Mouse (Mus musculus) heart, postnatal 10 days (tissue): ENCODE measurements around the gene Tcta. TPM values are rescaled to one million over a fixed set of nuclear protein-coding genes. Genes with fewer than 3 reads are reported as not detected.
A peak's percentile ranks its signal among the peaks of the same experiment; 100 is the strongest.
"Not testable (repeated sequence)": the region's sequence is repeated elsewhere in the genome, so short reads cannot be mapped to it uniquely, and the experiment has no call there.

Experiments
- DNase-seq, 2 experiments: peaks; one replicate each; pipeline ENCODE4 v3.0.0; 2021
- intact Hi-C: fragments of 180-260 bp; cut with DNase I; formaldehyde crosslinking; loops from one replicate; pipeline ENCODE4 v1.15.1; 2025
- total RNA-seq, 2 experiments: library from RNA; stranded (reverse); gene quantifications; 2 replicates each; pipeline ENCODE4 v1.2.3; 2021

Gene Tcta
- total RNA-seq, 2 experiments from 2014 or later: 24.4 to 30.0 TPM

DNA sequence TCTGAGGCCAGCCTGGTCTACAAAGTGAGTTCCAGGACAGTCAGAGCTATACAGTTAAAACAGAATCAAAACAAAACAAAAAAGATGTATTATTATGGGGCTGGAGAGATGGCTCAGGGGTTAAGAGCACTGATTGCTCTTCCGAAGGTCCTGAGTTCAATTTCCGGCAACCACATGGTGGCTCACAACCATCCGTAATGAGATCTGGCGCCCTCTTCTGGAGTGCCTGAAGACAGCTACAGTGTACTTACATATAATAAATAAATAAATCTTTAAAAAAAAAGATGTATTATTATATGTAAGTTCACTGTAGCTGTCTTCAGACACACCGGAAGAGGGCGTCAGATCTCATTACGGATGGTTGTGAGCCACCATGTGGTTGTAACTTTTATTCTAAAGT, 16.1 kb upstream of the Tcta start:
- DNase-seq, intact Hi-C loops: not testable (repeated sequence)

DNA sequence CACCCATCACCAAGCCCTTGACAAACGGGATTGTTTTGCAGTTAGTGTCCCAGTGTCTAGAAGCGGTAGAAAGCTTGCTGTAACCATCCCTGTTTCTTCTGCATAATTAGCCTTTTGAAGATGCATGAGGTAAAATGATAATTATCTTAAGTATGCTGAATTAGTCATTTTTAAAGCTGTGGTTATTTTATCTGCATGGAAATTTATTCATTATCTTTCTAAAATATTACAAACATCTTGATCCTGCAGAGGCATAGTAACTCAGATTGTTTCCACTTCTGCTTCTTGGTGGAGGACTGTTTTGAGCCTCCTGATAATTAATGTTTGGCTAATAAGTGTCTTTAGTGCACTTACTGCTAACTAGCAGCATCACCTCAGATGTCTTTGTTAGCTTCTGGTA, 12.5 kb upstream of the Tcta start:
- no peak for DNase-seq
- intact Hi-C loops: no loop called here

DNA sequence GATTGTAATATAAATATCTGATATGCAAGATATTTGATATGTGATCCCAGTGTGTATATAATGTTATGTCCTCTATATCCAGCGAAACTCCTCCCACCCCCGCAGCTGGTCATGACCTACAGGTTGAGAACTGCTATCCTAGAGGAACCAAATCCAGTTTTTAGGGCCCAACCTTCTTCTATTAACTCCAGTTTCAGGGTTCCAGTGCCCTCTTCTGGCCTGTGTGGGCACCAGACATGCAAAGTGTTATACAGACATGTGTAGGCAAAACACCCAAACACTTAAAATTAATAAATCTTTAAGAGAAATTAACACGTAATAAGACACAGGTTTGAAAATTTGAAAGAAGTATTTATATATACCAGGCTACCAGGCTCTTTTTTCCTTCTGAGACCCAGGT, 11.6 kb upstream of the Tcta start:
- intact Hi-C loops: no loop called here
- DNase-seq: peak in 1 of 2 experiments; percentile 24

DNA sequence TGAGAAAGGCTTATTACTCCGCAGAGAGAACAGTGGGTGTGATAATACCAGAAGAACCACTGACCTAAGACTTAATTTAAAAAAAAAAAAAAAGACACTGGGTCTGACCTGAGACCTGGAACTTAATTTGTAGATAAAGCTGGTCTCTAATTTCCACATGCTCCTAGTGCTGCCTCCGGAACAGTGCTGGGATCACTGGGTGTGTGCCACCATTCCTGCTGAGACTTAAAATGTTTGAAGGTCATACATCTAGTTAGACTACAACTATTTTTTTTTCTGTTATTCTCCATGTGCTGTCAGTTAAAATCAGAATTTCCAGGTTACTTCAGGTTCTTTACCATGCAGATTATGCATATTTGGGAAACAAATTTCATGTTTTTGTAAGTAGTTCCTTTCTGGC, 2.2 kb upstream of the Tcta start:
- DNase-seq: peak in 1 of 2 experiments; percentile 18
- intact Hi-C loops: loop anchor here (1.0 kb wide), 1 partner anchor 11 kb away; no protein-coding TSS in a partner anchor

DNA sequence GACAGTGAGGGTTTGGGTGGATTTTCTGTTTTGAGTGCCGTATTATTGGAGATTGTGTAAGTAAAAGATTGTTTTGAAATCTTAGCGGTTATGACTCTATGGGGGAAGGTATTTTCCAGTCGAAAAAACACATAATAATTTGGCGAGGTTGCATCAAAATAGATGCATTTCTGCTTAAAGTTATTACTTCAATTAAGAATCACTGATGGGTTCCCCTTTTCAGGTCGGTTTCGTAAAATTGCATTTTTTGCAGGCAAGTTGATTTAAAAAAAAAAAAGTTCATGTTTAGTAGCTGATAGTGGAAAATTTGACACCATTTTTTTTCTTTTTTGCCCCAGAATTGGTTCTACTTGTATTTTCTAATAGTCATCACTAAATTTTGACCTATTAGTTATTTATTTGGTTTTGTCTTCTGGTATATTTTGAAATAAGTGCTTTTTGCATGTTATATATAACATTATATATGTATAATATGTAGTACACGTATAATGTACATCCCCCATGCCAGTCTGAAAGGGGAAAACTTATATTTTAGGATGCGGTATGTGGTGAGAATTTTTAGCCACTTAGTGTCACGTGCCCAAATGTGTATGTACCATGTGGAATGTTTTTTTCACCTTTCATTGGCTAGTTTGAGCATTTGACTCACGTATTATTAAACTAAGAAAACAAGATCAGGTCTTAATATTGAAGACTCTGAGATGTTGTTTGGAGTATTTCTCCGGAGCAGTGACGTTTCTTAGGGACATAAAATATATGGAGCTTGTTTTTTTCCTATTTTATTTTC, 1.3 kb upstream of the Tcta start:
- intact Hi-C loops: loop anchor here (2.0 kb wide), 1 partner anchor 32 kb away; the partner anchor contains the start of gene Gpx1
- DNase-seq: no peak

DNA sequence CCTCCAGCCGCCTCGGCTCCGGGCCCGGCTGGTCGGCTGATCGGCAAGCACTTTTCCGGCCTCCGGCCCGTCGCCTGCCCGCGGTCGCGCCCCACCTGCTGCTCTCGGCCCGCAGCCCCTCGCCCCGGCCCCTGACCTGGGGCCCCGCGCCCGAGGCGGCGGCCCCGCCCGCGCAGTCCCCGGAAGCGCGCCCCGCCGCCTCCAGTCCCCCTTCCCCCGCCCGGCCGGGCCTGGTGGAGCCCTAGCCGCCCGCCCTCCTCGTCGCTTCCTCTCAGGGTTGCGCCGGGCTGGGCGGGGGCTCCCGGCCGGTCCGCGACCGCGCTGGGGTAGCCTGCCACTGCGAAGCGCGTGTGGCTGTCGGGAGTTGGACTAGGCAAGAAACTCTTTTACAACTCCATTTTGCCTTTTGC, 616 bp upstream of the Tcta start:
- intact Hi-C loops: loop anchor here (2.0 kb wide), 1 partner anchor 32 kb away; the partner anchor contains the start of gene Gpx1
- DNase-seq: peak; percentile 88

DNA sequence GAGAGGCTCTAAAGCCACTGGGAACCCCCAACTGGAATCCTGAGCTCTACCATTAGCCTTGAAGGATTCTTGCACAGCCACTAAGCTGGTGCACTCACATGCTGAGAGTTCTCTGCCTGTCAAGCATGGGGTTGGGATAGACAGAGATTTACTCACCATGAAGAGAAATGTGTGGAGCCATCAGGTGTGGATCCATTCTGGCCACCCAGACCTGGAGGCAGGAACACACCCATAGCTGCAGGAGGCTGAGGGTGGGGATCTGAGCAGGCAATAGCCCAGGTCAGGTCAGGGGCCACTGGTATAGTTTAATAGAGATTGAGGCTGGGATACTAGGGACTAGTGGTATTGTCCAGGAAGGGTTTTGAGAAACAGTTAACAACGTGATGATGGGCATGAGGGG, 790 bp downstream of the Tcta start:
- peak; percentile 32 to 34 for DNase-seq
- intact Hi-C loops: no loop called here

DNA sequence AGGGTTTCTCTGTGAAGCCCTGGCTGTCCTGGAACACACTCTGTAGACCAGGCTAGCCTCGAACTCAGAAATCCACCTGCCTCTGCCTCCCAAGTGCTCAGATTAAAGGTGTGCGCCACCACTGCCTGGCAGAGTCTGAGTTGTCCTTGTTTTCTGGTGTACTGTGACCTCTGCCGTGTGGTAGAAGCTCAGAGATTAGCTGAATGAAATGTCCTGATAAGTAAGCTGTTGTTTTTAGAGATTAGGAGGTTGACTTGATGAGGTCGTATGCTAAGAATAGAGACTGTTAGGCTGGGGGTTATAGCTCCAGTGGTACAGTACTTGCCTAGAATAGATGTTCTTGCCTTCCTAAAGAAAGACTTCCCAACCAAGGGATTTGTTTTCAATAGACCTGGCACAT, 1.2 kb downstream of the Tcta start:
- intact Hi-C loops: no loop called here
- DNase-seq: peak in 1 of 2 experiments; percentile 27

DNA sequence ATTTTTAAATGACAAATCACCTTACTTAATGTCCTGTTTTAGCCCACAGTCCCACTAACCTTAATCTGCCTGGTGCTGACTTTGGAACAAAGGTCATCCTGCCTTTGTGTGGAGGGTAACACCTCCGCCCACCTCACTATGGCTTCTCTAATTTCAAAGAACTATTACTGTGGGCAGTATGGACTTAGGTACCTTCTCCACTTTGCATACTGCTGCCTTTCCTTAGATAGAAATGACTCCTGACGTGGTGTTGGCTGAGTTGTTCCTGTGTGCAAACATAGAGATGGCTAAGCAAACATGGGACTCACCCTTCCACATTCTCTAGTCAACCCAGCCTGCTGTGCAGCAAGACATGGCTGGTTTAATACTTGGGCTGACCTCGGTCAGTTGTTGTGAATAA, 4.1 kb downstream of the Tcta start:
- no peak for DNase-seq
- intact Hi-C loops: no loop called here

DNA sequence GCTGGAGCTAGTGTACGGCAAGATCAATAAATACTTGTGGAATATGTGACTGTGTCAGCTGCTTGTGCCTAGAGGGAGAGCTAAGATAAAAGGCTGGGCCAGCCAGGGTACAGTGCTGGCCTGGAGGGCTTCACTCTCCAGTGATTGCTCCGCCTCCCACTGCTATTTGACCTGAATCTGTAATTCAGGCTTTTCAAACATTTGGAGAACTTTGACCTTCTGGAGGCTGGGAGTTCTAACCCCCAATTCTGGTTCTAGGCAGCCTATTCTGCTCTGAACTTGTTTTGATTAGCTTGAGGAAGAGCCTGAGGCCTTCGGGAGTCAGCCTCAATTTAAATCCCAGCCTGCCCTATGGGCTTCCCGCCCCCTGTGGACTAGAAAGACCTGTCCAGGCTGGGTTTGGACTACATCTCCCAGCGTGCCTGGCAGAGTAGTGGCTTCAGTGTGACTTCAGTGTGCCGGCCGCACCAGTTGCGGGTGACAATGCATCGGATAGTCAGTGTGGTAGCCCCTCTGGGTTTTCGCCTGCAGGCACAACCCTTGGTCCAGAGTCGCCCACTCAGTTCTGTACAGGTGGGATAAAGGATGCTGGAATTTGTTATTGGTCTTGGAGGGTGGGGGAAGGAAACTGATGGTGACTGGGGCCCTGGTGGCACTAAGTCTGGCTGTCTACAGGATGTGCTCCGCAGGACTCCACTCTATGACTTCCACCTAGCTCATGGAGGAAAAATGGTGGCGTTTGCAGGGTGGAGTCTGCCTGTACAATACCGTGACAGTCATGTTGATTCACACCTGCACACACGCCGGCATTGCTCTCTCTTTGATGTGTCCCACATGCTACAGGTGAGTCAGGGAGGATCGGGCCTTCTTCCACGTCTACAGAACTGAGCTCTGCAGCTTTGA, 9.3 kb downstream of the Tcta start, which contains the start of gene Amt:
Gene Amt, plus strand, starts transcription at position 401 of the 903 bp plus-strand sequence.
- no peak for DNase-seq
- intact Hi-C loops: no loop called here

DNA sequence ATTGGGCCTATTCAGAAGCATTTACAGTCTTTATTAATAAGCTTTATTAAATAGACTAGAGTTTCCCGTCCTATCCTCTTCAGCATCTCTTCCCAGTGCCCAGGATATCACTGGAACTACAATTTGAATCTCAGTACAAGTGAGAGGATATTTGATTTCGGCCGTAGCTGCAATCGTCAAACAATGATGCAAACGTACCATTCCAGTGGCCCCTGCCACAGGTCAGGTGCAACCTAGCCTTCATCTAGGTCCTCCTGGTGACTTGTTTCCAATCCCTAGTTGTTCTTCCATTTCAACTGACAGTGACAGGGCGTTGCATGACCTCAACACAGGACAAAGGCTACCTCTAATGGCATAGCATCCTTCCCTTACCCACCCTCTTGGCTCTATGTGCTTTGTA, 15.2 kb downstream of the Tcta start:
- no peak for DNase-seq
- intact Hi-C loops: no loop called here

DNA sequence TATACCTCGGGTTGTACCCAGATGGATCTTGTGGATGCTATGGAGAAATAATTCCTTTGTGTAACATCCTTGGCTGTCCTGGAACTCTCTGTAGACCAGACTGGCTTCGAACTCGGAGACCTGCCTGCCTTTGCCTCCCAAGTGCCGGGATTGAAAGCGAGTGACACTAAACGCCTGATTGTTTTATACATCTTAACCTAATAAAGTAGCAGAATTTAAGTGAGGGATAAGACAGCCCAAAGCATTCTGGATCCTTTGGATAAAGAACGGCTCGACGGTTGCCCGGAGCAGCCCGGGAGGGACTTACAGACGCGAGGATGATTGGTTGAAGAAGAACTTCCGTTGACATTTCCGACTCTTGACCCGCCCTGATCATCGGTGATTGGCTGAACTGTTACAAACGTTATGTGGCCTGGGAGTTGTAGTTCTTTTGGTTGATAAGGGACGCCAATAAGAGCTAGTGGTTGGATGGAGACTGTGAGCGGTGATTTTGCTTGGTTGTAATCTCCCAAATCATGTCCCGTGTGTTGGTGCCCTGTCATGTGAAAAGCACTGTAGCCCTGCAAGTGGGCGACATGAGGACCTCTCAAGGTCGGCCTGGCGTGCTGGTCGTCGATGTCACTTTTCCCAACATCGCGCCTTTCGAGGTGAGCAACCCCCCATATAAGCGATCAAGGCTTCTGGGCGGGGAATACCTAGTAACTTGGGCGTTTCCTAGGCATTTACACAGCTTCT, 15.8 kb downstream of the Tcta start, which contains the start of gene Nicn1:
Gene Nicn1, plus strand, starts transcription at position 414 of the 735 bp plus-strand sequence.
- intact Hi-C loops: no loop called here
- DNase-seq: peak; percentile 95 to 96

DNA sequence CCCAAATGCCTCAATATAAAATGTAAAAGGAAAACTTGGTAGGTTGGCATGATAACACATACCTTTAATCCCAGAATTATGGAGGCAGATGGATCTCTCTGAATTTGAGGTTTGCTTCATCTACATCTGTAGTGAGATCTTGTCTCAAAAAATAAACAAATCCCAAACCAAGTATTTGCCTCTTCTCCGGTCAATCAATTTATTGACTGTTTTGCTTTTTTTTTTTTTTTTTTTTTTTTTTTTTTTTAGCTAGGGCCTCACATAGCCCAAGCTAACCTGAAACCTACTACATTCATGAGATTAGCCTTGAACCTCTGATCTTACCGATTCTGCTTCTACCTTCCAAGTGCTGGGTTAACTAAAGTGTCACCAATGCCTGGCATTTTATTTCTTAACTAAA, 16.6 kb downstream of the Tcta start:
- intact Hi-C loops: no loop called here
- no peak for DNase-seq

DNA sequence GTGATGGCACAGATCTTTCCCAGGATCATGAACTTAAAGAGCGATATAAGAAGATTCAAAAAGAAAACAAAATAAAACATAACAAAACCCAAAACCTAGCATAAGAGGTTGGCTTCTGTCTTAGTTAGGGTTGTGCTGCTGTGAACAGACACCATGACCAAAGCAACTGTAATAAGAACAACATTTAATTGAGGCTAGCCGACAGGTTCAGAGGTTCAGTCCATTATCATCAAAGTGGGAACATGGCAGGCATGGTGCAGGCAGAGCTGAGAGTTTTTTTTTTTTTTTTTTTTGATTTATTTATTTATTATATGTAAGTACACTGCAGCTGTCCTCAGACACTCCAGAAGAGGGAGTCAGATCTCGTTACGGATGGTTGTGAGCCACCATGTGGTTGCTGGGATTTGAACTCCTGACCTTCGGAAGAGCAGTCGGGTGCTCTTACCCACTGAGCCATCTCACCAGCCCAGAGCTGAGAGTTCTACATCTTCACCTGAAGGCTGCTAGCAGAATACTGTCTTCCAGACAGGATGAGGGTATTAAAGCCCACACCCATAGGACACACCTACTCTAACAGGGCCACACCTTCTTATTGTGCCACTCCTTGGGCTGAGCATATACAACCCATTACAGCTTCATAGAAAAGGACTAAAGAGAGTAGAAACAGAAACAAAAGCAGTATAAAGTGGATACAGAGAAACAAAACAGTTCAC, 18.3 kb downstream of the Tcta start:
- intact Hi-C loops: not testable (repeated sequence)

DNA sequence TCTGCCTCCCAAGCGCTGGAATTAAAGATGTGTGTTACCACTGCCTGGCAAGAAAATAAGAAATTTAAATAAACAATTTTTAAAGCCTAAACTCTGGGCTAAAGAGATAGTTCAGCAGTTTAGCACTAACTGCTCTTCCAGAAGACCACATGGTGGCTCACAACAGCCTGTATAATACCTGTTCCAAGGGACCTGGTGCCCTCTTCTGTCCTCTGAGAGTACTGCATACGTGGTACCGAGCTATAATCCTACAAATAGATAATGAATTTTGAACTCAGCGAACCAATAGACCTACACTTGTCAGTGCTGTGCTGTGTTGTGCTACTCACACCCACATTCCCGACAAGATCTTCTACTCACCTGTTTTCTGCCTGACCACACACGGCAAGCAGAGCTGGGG, 21.6 kb downstream of the Tcta start:
- peak; percentile 76 to 89 for DNase-seq
- intact Hi-C loops: loop anchor here (1.0 kb wide), 2 partner anchors 148 to 189 kb away; no protein-coding TSS in a partner anchor

More for the DNA sequence above, 18.3 kb downstream of the Tcta start:
- not testable (repeated sequence) for DNase-seq

DNA sequence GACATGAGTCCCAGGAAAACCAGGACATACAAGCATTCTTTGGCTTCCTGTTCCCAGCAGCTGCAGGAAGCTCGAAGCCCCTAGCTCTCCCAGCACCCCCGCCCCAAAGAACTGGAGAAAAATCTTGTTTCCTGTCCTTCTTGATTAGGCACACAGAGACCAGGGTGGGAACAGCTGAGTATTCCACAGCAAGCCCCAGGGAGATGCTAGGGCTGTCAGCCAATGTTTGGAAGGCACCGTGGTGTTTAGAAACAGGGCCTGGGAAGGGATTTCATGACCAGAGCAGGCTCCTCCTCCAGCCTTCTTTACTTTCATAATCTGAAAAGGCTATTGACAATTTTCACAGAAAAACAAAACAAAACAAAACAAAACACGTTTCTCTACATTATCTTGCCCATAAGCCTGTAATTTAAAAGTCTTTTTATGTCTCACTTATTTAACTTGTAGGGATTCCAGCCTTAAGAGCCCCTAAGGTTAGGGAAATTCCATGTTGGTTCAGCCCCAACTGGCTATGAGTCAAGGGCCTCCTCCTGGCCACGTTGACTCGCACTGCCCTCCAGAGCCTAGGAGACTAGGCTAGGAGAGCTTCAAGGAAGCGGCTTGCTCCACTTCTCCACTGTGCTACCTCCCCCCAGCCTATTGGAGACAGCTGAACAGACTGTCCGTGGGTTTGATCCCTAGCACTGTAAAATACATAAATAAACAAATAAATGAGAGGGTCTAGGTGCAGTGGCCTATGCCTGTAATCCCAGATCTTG, 25.7 kb downstream of the Tcta start:
- intact Hi-C loops: loop anchor here (2.0 kb wide), 1 partner anchor 67 kb away; no protein-coding TSS in a partner anchor
- peak; percentile 92 to 94 for DNase-seq

DNA sequence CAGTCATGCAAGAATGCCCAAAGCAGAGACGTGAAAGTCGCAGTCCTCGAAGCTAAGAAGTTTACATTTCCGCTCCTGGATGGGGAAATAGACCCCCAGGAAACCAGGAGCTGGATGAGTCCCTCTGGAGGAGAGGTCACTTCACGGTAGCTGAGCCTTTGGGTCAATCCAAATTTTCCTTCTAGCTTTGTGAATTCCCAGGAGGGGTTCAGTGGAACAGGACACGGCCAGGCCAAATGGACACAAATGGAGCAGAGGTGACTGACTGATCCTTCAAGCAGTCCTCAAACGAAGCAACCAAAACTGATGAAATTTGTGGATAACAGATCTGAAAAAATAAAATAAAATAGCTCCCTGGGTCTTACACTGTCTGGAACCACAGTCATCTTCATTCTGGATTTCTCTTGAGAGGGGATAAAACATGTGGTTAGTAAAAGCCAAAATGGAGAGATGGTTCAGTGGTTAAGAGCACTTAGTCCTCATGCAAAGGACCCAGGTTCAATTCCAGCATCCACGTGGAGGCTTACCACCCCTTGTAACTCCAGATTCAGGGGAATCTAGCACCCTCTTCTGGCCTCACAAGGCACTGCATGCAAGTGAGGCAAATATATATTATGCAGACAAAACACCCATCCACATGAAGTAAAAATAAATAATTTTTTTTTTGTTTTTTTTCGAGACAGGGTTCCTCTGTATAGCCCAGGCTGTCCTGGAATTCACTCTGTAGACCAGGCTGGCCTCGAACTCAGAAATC, 27.1 kb downstream of the Tcta start:
- peak in 1 of 2 experiments; percentile 66 for DNase-seq
- intact Hi-C loops: loop anchor here (2.0 kb wide), 1 partner anchor 74 kb away; no protein-coding TSS in a partner anchor

DNA sequence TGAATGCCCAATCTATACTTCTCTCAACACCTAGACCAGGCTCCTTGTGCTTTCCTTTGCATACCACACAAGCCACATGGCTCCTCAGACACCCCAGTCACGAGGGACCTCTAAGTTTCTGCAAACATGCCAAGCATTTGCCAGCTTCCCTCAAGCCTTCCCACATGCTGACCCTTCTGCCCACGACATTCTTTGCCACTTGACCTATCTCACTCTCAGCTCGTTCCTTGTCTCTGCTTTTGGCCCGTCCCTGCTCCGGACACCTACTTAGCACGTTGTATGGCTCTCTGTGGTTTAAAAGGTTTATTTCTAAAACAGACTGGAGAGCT, 30.7 kb downstream of the Tcta start:
- DNase-seq: no peak
- intact Hi-C loops: no loop called here
